Mouse (Mus musculus) heart, postnatal 0 days (tissue): ENCODE results near the gene Ppm1b. TPM values are rescaled to one million over a fixed set of nuclear protein-coding genes. Genes with fewer than 3 reads are reported as not detected.

Experiments used
- ATAC-seq: fragments of 200-750 bp; cut with Nextera tagmentation; 2 replicates; pipeline ENCODE4 v1.8.0; 2017; ENCODE audit warnings: low read depth, moderate number of reproducible peaks, moderate library complexity; ENCODE audit not compliant: insufficient read depth
- DNase-seq: peaks from one replicate; pipeline ENCODE4 v3.0.0-alpha.2; 2016; ENCODE audit warnings: low spot score
- H3K27ac ChIP-seq: fragments of 300-500 bp; sonication (generic); 2 replicates; pipeline ENCODE4 v1.5.1; 2014; ENCODE audit warnings: low read depth, mild to moderate bottlenecking
- H3K27me3 ChIP-seq: fragments of 300-500 bp; sonication (generic); 2 replicates; pipeline ENCODE4 v1.6.1; 2014; ENCODE audit warnings: low read length, mixed read lengths; ENCODE audit not compliant: control insufficient read depth, insufficient read depth
- H3K36me3 ChIP-seq: fragments of 300-500 bp; sonication (generic); replicated peaks from 2 replicates; pipeline ENCODE4 v1.6.1; 2014; ENCODE audit warnings: low read length, mixed read lengths; ENCODE audit not compliant: control insufficient read depth, insufficient read depth
- H3K4me1 ChIP-seq: fragments of 300-500 bp; sonication (generic); 2 replicates; pipeline ENCODE4 v1.6.1; 2014; ENCODE audit warnings: antibody characterized with exemption; ENCODE audit not compliant: control insufficient read depth, insufficient read depth
- H3K4me2 ChIP-seq: fragments of 300-500 bp; sonication (generic); 2 replicates; pipeline ENCODE4 v1.6.1; 2014; ENCODE audit warnings: low read depth, mild to moderate bottlenecking, low read length, moderate library complexity
- H3K4me3 ChIP-seq: fragments of 300-500 bp; sonication (generic); 2 replicates; pipeline ENCODE4 v1.5.1; 2014; ENCODE audit warnings: low read depth, low read length
- H3K9ac ChIP-seq: fragments of 300-500 bp; sonication (generic); replicated peaks from 2 replicates; pipeline ENCODE4 v1.6.1; 2014; ENCODE audit warnings: low read depth, low read length, mixed read lengths
- H3K9me3 ChIP-seq: fragments of 300-500 bp; sonication (generic); replicated peaks from 2 replicates; pipeline ENCODE4 v1.6.1; 2016; ENCODE audit warnings: low read length; ENCODE audit not compliant: control insufficient read depth
- CTCF ChIP-seq: IDR thresholded peaks from 2 replicates; pipeline ENCODE4 v1.5.1; 2016; ENCODE audit warnings: antibody characterized with exemption, control low read depth, low read depth
- EP300 ChIP-seq: IDR thresholded peaks from 2 replicates; pipeline ENCODE4 v1.6.1; 2016; ENCODE audit warnings: antibody characterized with exemption, low read depth
- WGBS: fragments of 180-500 bp; shearing (Covaris S2); extraction: QIAGEN DNeasy Blood & Tissue Kit; methylation state at CpG from one replicate; pipeline ENCODE4 v1.1.7; 2014; 5-methylcytosine and 5-hydroxymethylcytosine counted together
- polyA plus RNA-seq: library from polyadenylated mRNA; unstranded; fragments of >200 nt; fragmentation: Nextera tagmentation; extraction: Ambion mirVana; gene quantifications from 2 replicates; pipeline ENCODE4 v1.2.1, GENCODE M21; 2015
- total RNA-seq: library from RNA; depleted of rRNA; stranded (reverse); fragments of >200 nt; gene quantifications from 2 replicates; pipeline ENCODE4 v1.2.3, GENCODE M21; 2014; ENCODE audit warnings: low replicate concordance

Ppm1b gene
- total and polyA plus RNA-seq, 2 experiments from 2014 or later = 44.6 to 49.2 TPM

- Histone ChIP-seq H3K4me1 (no peaks in the 10 kb centered on the region), H3K9ac (no peak overlapping the region), H3K27ac (no peak overlapping the region), H3K27me3 (no peaks in the 10 kb centered on the region), H3K9me3 (no peaks in the 10 kb centered on the region), H3K36me3 (no peaks in the 10 kb centered on the region), H3K4me3 (no peak overlapping the region), H3K4me2 (no peak overlapping the region)
- ATAC-seq (no peak), DNase-seq (no peak)
- 77% methylated on average over 4 of the region's 4 CpGs for WGBS
- no peak for TF ChIP-seq EP300
- TF ChIP-seq CTCF = no peak
These were observed 81.8 kb downstream of the Ppm1b start for GRCm38 (mm10) chr17:85038311-85038710.

GRCm38 (mm10) chr17:85038761-85039160 is 82.2 kb downstream of the Ppm1b start:
- Histone ChIP-seq H3K27me3 (no peaks in the 10 kb centered on the region), H3K4me1 (no peaks in the 10 kb centered on the region), H3K27ac (no peak overlapping the region), H3K36me3 (no peaks in the 10 kb centered on the region), H3K4me2 (no peak overlapping the region), H3K9ac (no peak overlapping the region), H3K9me3 (no peaks in the 10 kb centered on the region), H3K4me3 (no peak overlapping the region)
- ATAC-seq = no peak
- no peak for DNase-seq
- 89% methylated on average over 5 of the region's 5 CpGs for WGBS
- TF ChIP-seq EP300 = no peak
- TF ChIP-seq CTCF = no peak

GRCm38 (mm10) chr17:85040913-85041312 is 84.4 kb downstream of the Ppm1b start:
- Histone ChIP-seq H3K4me3 (no peak overlapping the region), H3K9ac (no peak overlapping the region), H3K4me2 (no peak overlapping the region), H3K9me3 (no peaks in the 10 kb centered on the region), H3K4me1 (no peaks in the 10 kb centered on the region), H3K36me3 (no peaks in the 10 kb centered on the region), H3K27ac (no peak overlapping the region), H3K27me3 (no peaks in the 10 kb centered on the region)
- 64% methylated on average over 7 of the region's 7 CpGs for WGBS
- no peak for ATAC-seq
- no peak for TF ChIP-seq EP300
- no peak for TF ChIP-seq CTCF
- no peak for DNase-seq

GRCm38 (mm10) chr17:85042419-85042818 is 85.9 kb downstream of the Ppm1b start:
- WGBS = 88% methylated on average over 6 of the region's 6 CpGs

DNA sequence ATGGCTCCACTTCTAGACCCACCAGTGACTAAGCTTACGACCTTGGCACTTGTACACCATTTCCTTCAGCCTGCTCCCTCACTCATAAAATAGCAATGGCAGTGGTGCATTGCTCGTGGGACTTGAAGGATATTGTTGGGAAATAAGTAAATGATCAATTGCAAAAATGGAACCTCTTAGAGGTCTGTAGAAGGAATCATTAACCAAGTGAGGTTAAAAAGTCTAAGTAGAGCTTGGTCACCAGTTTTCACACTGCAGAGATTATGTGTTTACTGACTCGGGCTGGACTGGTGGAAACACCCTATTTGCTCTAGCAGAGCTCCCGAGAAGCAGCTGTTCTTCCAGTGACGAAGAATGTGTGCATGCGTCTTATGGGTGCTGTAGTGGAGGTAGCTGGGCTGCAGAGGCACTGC is 86.9 kb downstream of the Ppm1b start:
- no peak overlapping the region for H3K4me3 ChIP-seq
- 77% methylated on average over 6 of the region's 6 CpGs for WGBS
- TF ChIP-seq CTCF = no peak
- TF ChIP-seq EP300 = no peak
- no peaks in the 10 kb centered on the region for H3K36me3 ChIP-seq
- ATAC-seq = no peak
- no peaks in the 10 kb centered on the region for H3K9me3 ChIP-seq
- H3K4me1 ChIP-seq = no peaks in the 10 kb centered on the region
- H3K27ac ChIP-seq = no peak overlapping the region
- H3K27me3 ChIP-seq = no peaks in the 10 kb centered on the region
- no peak overlapping the region for H3K4me2 ChIP-seq
- DNase-seq = no peak
- H3K9ac ChIP-seq = no peak overlapping the region

More at GRCm38 (mm10) chr17:85042419-85042818, 85.9 kb downstream of the Ppm1b start:
- no peaks in the 10 kb centered on the region for H3K36me3 ChIP-seq
- no peaks in the 10 kb centered on the region for H3K9me3 ChIP-seq
- H3K4me1 ChIP-seq = no peaks in the 10 kb centered on the region
- no peak for TF ChIP-seq EP300
- no peak overlapping the region for H3K4me3 ChIP-seq
- ATAC-seq (no peak), DNase-seq (no peak)
- H3K4me2 ChIP-seq = no peak overlapping the region
- H3K27me3 ChIP-seq = no peaks in the 10 kb centered on the region
- H3K9ac ChIP-seq = no peak overlapping the region
- H3K27ac ChIP-seq = no peak overlapping the region

- no peak for ATAC-seq
- WGBS = 84% methylated on average over 5 of the region's 5 CpGs
These were observed 87.9 kb downstream of the Ppm1b start for GRCm38 (mm10) chr17:85044466-85044865.

More at GRCm38 (mm10) chr17:85044466-85044865, 87.9 kb downstream of the Ppm1b start:
- Histone ChIP-seq H3K27me3 (no peaks in the 10 kb centered on the region), H3K9ac (no peak overlapping the region), H3K36me3 (no peaks in the 10 kb centered on the region), H3K9me3 (no peaks in the 10 kb centered on the region), H3K27ac (no peak overlapping the region), H3K4me1 (no peaks in the 10 kb centered on the region), H3K4me3 (no peak overlapping the region), H3K4me2 (no peak overlapping the region)
- DNase-seq = no peak
- TF ChIP-seq CTCF = no peak
- no peak for TF ChIP-seq EP300
